Mouse (Mus musculus): ENCODE data around the gene Spocd1. TPM values are rescaled to one million over a fixed set of nuclear protein-coding genes. Genes with fewer than 3 reads are reported as not detected.
A peak's percentile ranks its signal among the peaks of the same experiment; 100 is the strongest.

Spocd1 gene
- polyA plus RNA-seq, 1 experiment from 2014 or later, result 0.07 TPM

DNA sequence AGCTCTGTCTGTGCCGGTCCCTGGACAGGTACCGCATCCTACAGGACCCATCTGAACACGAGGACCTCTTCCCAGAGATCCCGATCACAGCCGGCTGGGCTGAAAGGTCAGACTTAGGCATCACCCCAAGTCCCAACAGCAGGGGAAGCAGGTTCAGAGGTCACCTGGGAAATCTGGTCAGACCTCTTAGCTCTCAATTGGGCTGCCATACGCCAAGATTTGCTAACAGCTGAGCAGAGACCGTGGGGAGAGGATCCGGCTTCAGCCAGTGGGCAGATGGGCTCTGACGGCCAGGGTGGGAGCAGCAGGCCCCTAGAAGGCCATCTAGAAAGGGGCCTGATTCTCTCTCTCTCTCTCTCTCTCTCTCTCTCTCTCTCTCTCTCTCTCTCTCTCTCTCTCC is 45.2 kb downstream of the Spocd1 start:
- H3K9ac ChIP-seq (ENCODE audit: low read depth, low read length), result no peak overlapping the region
- 63% methylated on average over 9 of the region's 9 CpGs for WGBS
- no peak overlapping the region for H3K4me3 ChIP-seq (ENCODE audit: low read depth, low read length)
- H3K27me3 ChIP-seq (replicated peaks; ENCODE audit: control insufficient read depth, insufficient read depth, low read length), result peaks cover 33% of the 10 kb centered on the region
- no peaks in the 10 kb centered on the region for H3K9me3 ChIP-seq (ENCODE audit: control insufficient read depth, low read length)
- ATAC-seq (replicated peaks; ENCODE audit: low FRiP score) (no peak), DNase-seq (ENCODE audit: low spot score) (no peak)
- H3K27ac ChIP-seq (ENCODE audit: low read depth, low read length), result no peak overlapping the region
- no peaks in the 10 kb centered on the region for H3K36me3 ChIP-seq (ENCODE audit: control insufficient read depth, insufficient read depth, low read length)
- no peaks in the 10 kb centered on the region for H3K4me1 ChIP-seq (replicated peaks; ENCODE audit: control insufficient read depth, insufficient read depth, low read length)
- H3K4me2 ChIP-seq, result no peak overlapping the region

DNA sequence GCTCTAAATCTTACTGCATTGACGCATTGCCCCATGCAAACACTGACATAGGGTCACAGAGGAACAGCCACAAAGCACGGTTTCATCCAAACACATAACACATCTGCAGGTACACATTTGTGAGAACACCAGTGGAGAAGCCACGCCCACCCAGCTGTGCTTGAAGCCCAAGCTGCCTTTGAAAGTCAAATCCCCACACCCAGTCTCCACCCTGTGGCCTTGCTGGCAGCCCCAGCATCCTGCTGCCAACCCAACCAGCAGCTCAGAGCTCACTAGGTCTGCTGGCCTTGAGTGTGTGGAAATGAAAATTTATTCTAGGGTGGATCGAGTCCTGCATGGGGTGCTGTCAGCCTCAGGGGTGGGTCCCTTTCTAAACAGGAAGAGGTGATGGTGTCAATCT is 48.2 kb downstream of the Spocd1 start:
- H3K36me3 ChIP-seq (ENCODE audit: control insufficient read depth, insufficient read depth, low read length), result no peaks in the 10 kb centered on the region
- 58% methylated on average over 4 of the region's 4 CpGs for WGBS
- no peak overlapping the region for H3K4me3 ChIP-seq (ENCODE audit: low read depth, low read length)
- DNase-seq (ENCODE audit: low spot score) (no peak), ATAC-seq (replicated peaks; ENCODE audit: low FRiP score) (no peak)
- no peaks in the 10 kb centered on the region for H3K4me1 ChIP-seq (replicated peaks; ENCODE audit: control insufficient read depth, insufficient read depth, low read length)
- no peak overlapping the region for H3K4me2 ChIP-seq
- no peak overlapping the region for H3K27ac ChIP-seq (ENCODE audit: low read depth, low read length)
- peaks cover 54% of the 10 kb centered on the region for H3K27me3 ChIP-seq (replicated peaks; ENCODE audit: control insufficient read depth, insufficient read depth, low read length)
- H3K9me3 ChIP-seq (ENCODE audit: control insufficient read depth, low read length), result no peaks in the 10 kb centered on the region
- no peak overlapping the region for H3K9ac ChIP-seq (ENCODE audit: low read depth, low read length)

GRCm38 (mm10) chr4:129978227-129978626 is 49.2 kb downstream of the Spocd1 start:
- Histone ChIP-seq H3K4me3 (ENCODE audit: low read depth, low read length) (no peak overlapping the region), H3K9ac (ENCODE audit: low read depth, low read length) (no peak overlapping the region), H3K4me2 (no peak overlapping the region), H3K27me3 (replicated peaks; ENCODE audit: control insufficient read depth, insufficient read depth, low read length) (peaks cover 55% of the 10 kb centered on the region), H3K27ac (ENCODE audit: low read depth, low read length) (no peak overlapping the region), H3K4me1 (replicated peaks; ENCODE audit: control insufficient read depth, insufficient read depth, low read length) (no peaks in the 10 kb centered on the region), H3K9me3 (ENCODE audit: control insufficient read depth, low read length) (no peaks in the 10 kb centered on the region), H3K36me3 (ENCODE audit: control insufficient read depth, insufficient read depth, low read length) (no peaks in the 10 kb centered on the region)
- WGBS, result 75% methylated on average over 4 of the region's 4 CpGs
- no peak for ATAC-seq (replicated peaks; ENCODE audit: low FRiP score)
- DNase-seq (ENCODE audit: low spot score), result no peak

DNA sequence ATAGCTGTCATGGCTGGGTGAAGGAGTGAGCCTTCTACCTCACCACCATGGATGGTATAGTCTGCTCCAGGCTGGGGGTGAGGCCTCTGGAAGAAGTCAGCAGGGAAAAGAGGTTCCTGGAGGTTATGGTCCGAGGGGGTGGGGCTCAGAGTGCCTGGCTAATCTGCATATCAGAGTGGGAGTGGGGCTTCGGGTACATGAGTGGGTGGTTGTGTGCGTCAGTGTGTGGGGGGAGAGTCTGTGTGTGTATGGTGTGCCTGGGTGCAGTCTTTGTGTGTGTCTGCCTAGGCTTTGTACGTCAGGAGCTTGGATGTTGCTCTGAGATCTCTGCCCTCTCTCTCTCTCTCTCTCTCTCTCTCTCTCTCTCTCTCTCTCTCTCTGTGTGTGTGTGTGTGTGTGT is 49.9 kb downstream of the Spocd1 start:
- Histone ChIP-seq H3K4me2 (no peak overlapping the region), H3K9ac (ENCODE audit: low read depth, low read length) (no peak overlapping the region), H3K9me3 (ENCODE audit: control insufficient read depth, low read length) (no peaks in the 10 kb centered on the region), H3K4me1 (replicated peaks; ENCODE audit: control insufficient read depth, insufficient read depth, low read length) (no peaks in the 10 kb centered on the region; the same call in 1 of the 2 replicates), H3K27ac (ENCODE audit: low read depth, low read length) (no peak overlapping the region), H3K36me3 (ENCODE audit: control insufficient read depth, insufficient read depth, low read length) (no peaks in the 10 kb centered on the region), H3K4me3 (ENCODE audit: low read depth, low read length) (no peak overlapping the region), H3K27me3 (replicated peaks; ENCODE audit: control insufficient read depth, insufficient read depth, low read length) (peaks cover 56% of the 10 kb centered on the region)
- DNase-seq (ENCODE audit: low spot score) (no peak), ATAC-seq (replicated peaks; ENCODE audit: low FRiP score) (no peak)
- WGBS, result 63% methylated on average over 4 of the region's 4 CpGs

DNA sequence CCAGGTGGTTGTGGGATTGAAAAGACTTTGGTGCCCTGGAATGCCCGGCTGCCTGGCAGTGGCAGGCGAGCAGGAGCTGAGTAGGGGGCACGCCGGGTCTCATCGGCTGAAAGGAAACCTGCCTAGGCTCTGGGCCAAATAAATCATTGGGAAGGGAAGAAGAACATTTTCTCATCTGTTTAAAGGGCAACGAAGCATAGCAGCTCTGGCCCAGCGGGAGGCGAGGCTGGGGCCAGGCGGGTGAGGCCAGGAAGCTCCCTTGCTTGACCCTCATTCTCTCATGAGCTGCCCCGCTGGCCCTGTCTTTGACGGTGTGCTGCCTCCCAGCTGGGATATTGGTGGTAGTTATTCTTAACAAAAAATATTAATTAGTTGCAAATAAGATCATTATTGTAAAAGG is 52.6 kb downstream of the Spocd1 start:
- no peaks in the 10 kb centered on the region for H3K36me3 ChIP-seq (ENCODE audit: control insufficient read depth, insufficient read depth, low read length)
- 58% methylated on average over 11 of the region's 11 CpGs for WGBS
- no peak for DNase-seq (ENCODE audit: low spot score)

GRCm38 (mm10) chr4:129983046-129983445 is 54.0 kb downstream of the Spocd1 start:
- Histone ChIP-seq H3K4me2 (no peak overlapping the region), H3K27me3 (replicated peaks; ENCODE audit: control insufficient read depth, insufficient read depth, low read length) (peaks cover 90% of the 10 kb centered on the region), H3K4me1 (replicated peaks; ENCODE audit: control insufficient read depth, insufficient read depth, low read length) (peaks cover 3% of the 10 kb centered on the region), H3K9me3 (ENCODE audit: control insufficient read depth, low read length) (no peaks in the 10 kb centered on the region), H3K9ac (ENCODE audit: low read depth, low read length) (no peak overlapping the region), H3K27ac (ENCODE audit: low read depth, low read length) (no peak overlapping the region), H3K4me3 (ENCODE audit: low read depth, low read length) (no peak overlapping the region), H3K36me3 (ENCODE audit: control insufficient read depth, insufficient read depth, low read length) (no peaks in the 10 kb centered on the region)
- WGBS, result 17% methylated on average over 5 of the region's 5 CpGs
- DNase-seq (ENCODE audit: low spot score), result no peak
- ATAC-seq (replicated peaks; ENCODE audit: low FRiP score), result no peak

More for the DNA sequence above, 52.6 kb downstream of the Spocd1 start:
- ATAC-seq (replicated peaks; ENCODE audit: low FRiP score), result no peak
- Histone ChIP-seq H3K4me1 (replicated peaks; ENCODE audit: control insufficient read depth, insufficient read depth, low read length) (peaks cover 3% of the 10 kb centered on the region), H3K27ac (ENCODE audit: low read depth, low read length) (no peak overlapping the region), H3K4me2 (no peak overlapping the region), H3K27me3 (replicated peaks; ENCODE audit: control insufficient read depth, insufficient read depth, low read length) (peaks cover 76% of the 10 kb centered on the region), H3K9me3 (ENCODE audit: control insufficient read depth, low read length) (no peaks in the 10 kb centered on the region), H3K9ac (ENCODE audit: low read depth, low read length) (no peak overlapping the region), H3K4me3 (ENCODE audit: low read depth, low read length) (no peak overlapping the region)

DNA sequence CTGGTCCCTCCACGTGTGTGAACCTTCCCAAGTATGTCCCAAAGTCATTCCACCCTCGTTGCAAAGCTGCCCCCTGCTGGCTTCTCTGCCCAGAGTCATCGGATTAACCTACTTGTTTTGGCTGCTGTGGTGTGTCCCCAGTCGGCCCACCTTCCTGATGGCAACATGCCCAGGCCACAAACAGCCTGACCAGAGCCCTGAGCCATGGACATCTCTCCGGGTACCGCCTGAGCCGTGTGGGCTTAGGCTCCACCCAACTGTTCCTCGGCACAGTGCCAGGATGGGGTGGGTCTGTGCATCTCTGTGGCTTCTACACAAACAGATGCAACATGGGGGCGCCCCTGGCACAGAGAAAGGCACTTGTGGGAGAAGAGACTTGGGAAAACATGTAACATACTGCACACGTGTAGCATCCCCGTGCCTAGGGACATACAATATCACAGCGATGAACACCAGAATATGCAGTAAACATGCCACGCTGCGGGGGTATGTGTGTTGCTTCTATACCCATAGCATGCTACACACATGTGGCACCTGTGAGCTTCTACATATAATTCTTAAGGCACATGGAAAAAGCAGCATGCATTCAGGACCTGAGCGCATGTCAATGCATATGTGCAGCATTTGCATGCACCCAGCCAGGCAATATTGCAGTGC is 54.8 kb downstream of the Spocd1 start:
- ATAC-seq (replicated peaks; ENCODE audit: low FRiP score) (no peak), DNase-seq (ENCODE audit: low spot score) (no peak)
- Histone ChIP-seq H3K36me3 (ENCODE audit: control insufficient read depth, insufficient read depth, low read length) (no peaks in the 10 kb centered on the region), H3K9ac (ENCODE audit: low read depth, low read length) (no peak overlapping the region), H3K4me3 (ENCODE audit: low read depth, low read length) (peak overlapping the region; percentile 51), H3K9me3 (ENCODE audit: control insufficient read depth, low read length) (no peaks in the 10 kb centered on the region), H3K27ac (ENCODE audit: low read depth, low read length) (no peak overlapping the region), H3K4me1 (replicated peaks; ENCODE audit: control insufficient read depth, insufficient read depth, low read length) (peaks cover 3% of the 10 kb centered on the region), H3K27me3 (replicated peaks; ENCODE audit: control insufficient read depth, insufficient read depth, low read length) (peaks cover 95% of the 10 kb centered on the region), H3K4me2 (peak overlapping the region; percentile 79)
- 6% methylated on average over 15 of the region's 15 CpGs for WGBS

DNA sequence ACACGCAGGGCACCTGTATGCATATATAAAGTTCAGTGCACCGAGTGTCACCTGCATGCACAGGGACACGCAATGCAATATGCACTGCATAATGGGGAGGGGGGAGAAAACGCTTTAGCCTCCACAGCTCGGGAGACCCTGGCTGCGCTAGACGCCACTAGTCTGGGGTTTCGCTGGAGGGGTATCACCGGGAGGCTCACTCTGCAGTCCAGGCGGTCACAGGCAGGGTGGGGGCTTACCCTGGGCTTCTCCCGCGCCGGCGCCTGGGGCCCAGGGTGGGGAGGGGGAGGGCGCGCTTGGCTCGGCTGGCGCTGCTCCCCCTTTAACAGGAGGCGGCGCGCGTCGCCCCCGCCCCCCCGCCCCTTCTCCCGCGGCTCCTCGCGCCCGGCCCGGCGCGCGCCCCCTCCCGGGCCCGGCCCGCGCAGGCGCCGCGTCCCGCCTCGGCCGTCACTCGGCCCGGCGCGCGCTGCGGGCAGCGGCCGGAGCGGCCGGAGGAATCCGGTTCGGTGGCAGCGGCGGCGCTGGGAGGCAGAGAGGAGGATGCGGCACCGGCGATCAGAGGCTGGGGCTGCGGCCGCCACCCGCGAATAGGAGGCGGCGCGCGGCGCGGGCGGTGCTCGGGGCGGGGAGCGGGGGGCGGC is 55.5 kb downstream of the Spocd1 start, which contains the start of gene Adgrb2:
TSS of gene Adgrb2 (plus strand) at position 450 of the 641 bp plus-strand sequence.
- Histone ChIP-seq H3K4me1 (replicated peaks; ENCODE audit: control insufficient read depth, insufficient read depth, low read length) (peaks cover 3% of the 10 kb centered on the region), H3K9ac (ENCODE audit: low read depth, low read length) (no peak within 1 kb of the TSS), H3K9me3 (ENCODE audit: control insufficient read depth, low read length) (no peaks in the 10 kb centered on the region), H3K4me3 (ENCODE audit: low read depth, low read length) (peak within 1 kb of the TSS; percentile 51), H3K36me3 (ENCODE audit: control insufficient read depth, insufficient read depth, low read length) (no peaks in the 10 kb centered on the region), H3K4me2 (peak within 1 kb of the TSS; percentile 79), H3K27me3 (replicated peaks; ENCODE audit: control insufficient read depth, insufficient read depth, low read length) (peaks cover 95% of the 10 kb centered on the region), H3K27ac (ENCODE audit: low read depth, low read length) (no peak within 1 kb of the TSS)
- no peak for DNase-seq (ENCODE audit: low spot score)
- ATAC-seq (replicated peaks; ENCODE audit: low FRiP score), result no peak
- 1% methylated on average over 51 of the region's 77 CpGs for WGBS

DNA sequence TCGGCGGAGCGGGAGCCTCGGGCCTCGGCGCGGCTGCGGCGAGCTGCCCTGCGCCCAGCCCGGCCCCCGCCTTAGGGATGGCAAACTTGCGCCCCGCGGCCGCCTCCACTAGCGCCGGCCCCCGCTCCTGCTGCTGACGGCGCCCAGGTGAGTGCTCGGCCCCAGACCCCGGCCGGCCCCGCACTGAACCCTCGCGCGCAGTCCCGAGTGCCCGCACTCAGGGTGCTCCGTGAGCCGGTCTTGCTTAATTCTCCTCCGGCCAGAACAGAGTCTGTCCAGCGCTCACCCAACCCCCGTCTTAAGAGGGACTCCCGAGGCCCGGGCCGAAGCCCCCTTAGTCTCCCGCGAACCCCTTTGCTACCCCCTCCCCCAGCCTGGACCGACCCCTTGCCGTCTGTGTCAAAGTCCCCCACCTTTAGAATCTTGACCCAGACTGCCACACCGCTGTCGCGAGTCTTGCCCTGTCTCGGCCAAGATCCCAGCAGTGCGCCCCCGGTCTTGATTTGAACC is 56.2 kb downstream of the Spocd1 start:
- no peak for ATAC-seq (replicated peaks; ENCODE audit: low FRiP score)
- H3K9ac ChIP-seq (ENCODE audit: low read depth, low read length), result no peak overlapping the region

More for the DNA sequence above, 56.2 kb downstream of the Spocd1 start:
- DNase-seq (ENCODE audit: low spot score), result no peak
- Histone ChIP-seq H3K36me3 (ENCODE audit: control insufficient read depth, insufficient read depth, low read length) (no peaks in the 10 kb centered on the region), H3K4me3 (ENCODE audit: low read depth, low read length) (peak overlapping the region; percentile 51), H3K27ac (ENCODE audit: low read depth, low read length) (no peak overlapping the region), H3K4me1 (replicated peaks; ENCODE audit: control insufficient read depth, insufficient read depth, low read length) (peaks cover 3% of the 10 kb centered on the region), H3K27me3 (replicated peaks; ENCODE audit: control insufficient read depth, insufficient read depth, low read length) (peaks cover 99% of the 10 kb centered on the region), H3K9me3 (ENCODE audit: control insufficient read depth, low read length) (no peaks in the 10 kb centered on the region), H3K4me2 (peak overlapping the region; percentile 79)
- WGBS, result 1% methylated on average over 42 of the region's 48 CpGs

All from liver, embryonic 11.5 days (tissue).